Mouse (Mus musculus) ES-E14 (cell line): ENCODE data around the gene 4930415O20Rik. TPM values are rescaled to one million over a fixed set of nuclear protein-coding genes. Genes with fewer than 3 reads are reported as not detected.

ENCODE experiments used
- DNase-seq: peaks from one replicate; pipeline ENCODE4 v3.0.0-alpha.2; 2013; ENCODE audit warnings: low read depth, low spot score
- H3K27ac ChIP-seq: 2 replicates; pipeline ENCODE4 v1.5.1; 2012; ENCODE audit warnings: low read depth, mild to moderate bottlenecking, low read length, moderate library complexity, mixed read lengths; ENCODE audit not compliant: poor library complexity, insufficient read depth, severe bottlenecking
- H3K36me3 ChIP-seq: 2 replicates; pipeline ENCODE4 v1.6.1; 2012; ENCODE audit warnings: mild to moderate bottlenecking, low read length, moderate library complexity, mixed read lengths; ENCODE audit not compliant: control insufficient read depth, poor library complexity, insufficient read depth, severe bottlenecking
- H3K4me1 ChIP-seq, 2 experiments: fragments of 150-350 bp in 1 of 2; sonication (generic) in 1 of 2; 2 replicates each; pipeline ENCODE4 v1.6.1; 2012; ENCODE audit warnings: low read length in 2 of 2, mild to moderate bottlenecking in 1 of 2, mixed read lengths in 1 of 2; ENCODE audit not compliant: control insufficient read depth in 2 of 2, insufficient read depth in 2 of 2, poor library complexity in 1 of 2
- H3K4me3 ChIP-seq, 2 experiments: fragments of 150-350 bp in 1 of 2; sonication (generic) in 1 of 2; 2 replicates each; pipeline ENCODE4 v1.5.1; 2012; ENCODE audit warnings: low read length in 2 of 2, low read depth in 1 of 2, mild to moderate bottlenecking in 1 of 2, mixed read lengths in 1 of 2; ENCODE audit not compliant: insufficient read depth in 1 of 2, poor library complexity in 1 of 2, severe bottlenecking in 1 of 2
- H3K9ac ChIP-seq: 2 replicates; pipeline ENCODE4 v1.6.1; 2012; ENCODE audit warnings: low read depth, mild to moderate bottlenecking, low read length, mixed read lengths; ENCODE audit not compliant: poor library complexity, insufficient read depth, severe bottlenecking
- H3K9me3 ChIP-seq: fragments of 150-350 bp; sonication (generic); 2 replicates; pipeline ENCODE4 v1.6.1; 2012; ENCODE audit warnings: low read depth, mild to moderate bottlenecking, low read length; ENCODE audit not compliant: control insufficient read depth, insufficient read depth
- CHD2 ChIP-seq: IDR thresholded peaks from 2 replicates; pipeline ENCODE4 v1.6.1; 2014; ENCODE audit warnings: mild to moderate bottlenecking, low read depth, low read length, inconsistent platforms
- HCFC1 ChIP-seq: IDR thresholded peaks from 2 replicates; pipeline ENCODE4 v1.6.1; 2012; ENCODE audit warnings: low read length, inconsistent platforms, borderline replicate concordance; ENCODE audit not compliant: insufficient read depth
- MAFK ChIP-seq: IDR thresholded peaks from 2 replicates; pipeline ENCODE4 v1.6.1; 2014; ENCODE audit warnings: mild to moderate bottlenecking, low read depth, low read length, inconsistent platforms; ENCODE audit not compliant: insufficient read depth
- ZC3H11A ChIP-seq: IDR thresholded peaks from 2 replicates; pipeline ENCODE4 v1.6.1; 2012; ENCODE audit warnings: low read depth, mild to moderate bottlenecking, inconsistent platforms, low read length, borderline replicate concordance
- ZNF384 ChIP-seq: IDR thresholded peaks from 2 replicates; pipeline ENCODE4 v1.6.1; 2012; ENCODE audit warnings: low read depth, low read length, inconsistent platforms
- in situ Hi-C, 2 experiments: fragments of 600-800 bp; cut with MboI; formaldehyde crosslinking; loops; one replicate each; pipeline ENCODE4 v1.15.1; 2025; ENCODE audit warnings: low sequenced_read_pairs in 2 of 2, inconsistent platforms in 1 of 2; ENCODE audit not compliant: unreplicated experiment in 2 of 2
- total RNA-seq: library from RNA; depleted of rRNA; stranded (reverse); fragments of 300-350 nt; gene quantifications from 2 replicates; pipeline ENCODE4 v1.2.3, GENCODE M21; 2012

4930415O20Rik gene
- total RNA-seq, 1 experiment, result not detected

- H3K27ac ChIP-seq, result no peak overlapping the region
These were observed 33.8 kb upstream of the 4930415O20Rik start for GRCm38 (mm10) chr15:98536828-98537510.

DNA sequence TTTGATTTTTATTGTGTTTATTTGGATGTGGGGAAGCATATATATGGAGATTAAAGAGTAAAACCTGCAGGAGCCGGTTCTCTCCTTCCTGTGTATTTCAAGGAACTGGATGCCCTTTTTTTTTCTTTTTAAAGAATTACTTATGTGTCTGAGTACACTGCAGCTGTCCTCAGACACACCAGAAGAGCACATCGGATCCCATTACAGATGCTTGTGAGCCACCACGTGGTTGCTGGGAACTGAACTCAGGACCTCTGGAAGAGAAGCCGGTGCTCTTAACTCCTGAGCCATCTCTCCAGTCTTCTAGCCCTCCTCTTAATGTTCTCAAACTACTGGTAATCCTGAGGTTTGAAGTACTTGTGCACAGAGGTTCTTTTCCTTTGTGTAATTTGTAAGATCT, 32.9 kb upstream of the 4930415O20Rik start:
- H3K36me3 ChIP-seq, result peaks cover 12% of the 10 kb centered on the region
- in situ Hi-C loops, result no loop called here
- no peak for DNase-seq
- no peak overlapping the region for H3K4me3 ChIP-seq
- H3K9me3 ChIP-seq, result no peaks in the 10 kb centered on the region
- no peak overlapping the region for H3K27ac ChIP-seq
- no peak overlapping the region for H3K9ac ChIP-seq
- no peak for TF ChIP-seq CHD2
- no peak for TF ChIP-seq MAFK
- TF ChIP-seq ZNF384, result no peak
- H3K4me1 ChIP-seq, result no peaks in the 10 kb centered on the region

More at GRCm38 (mm10) chr15:98536828-98537510, 33.8 kb upstream of the 4930415O20Rik start:
- peaks cover 13% of the 10 kb centered on the region for H3K36me3 ChIP-seq
- in situ Hi-C loops, result no loop called here
- peaks cover 0 to 2% of the 10 kb centered on the region in 2 experiments; a peak in 1 of 4 replicates for H3K4me1 ChIP-seq
- no peak overlapping the region for H3K4me3 ChIP-seq
- DNase-seq, result no peak
- no peak overlapping the region for H3K9ac ChIP-seq
- no peak for TF ChIP-seq CHD2
- no peak for TF ChIP-seq MAFK
- no peak for TF ChIP-seq ZNF384
- no peak for TF ChIP-seq ZC3H11A
- no peak for TF ChIP-seq HCFC1
- no peaks in the 10 kb centered on the region for H3K9me3 ChIP-seq

GRCm38 (mm10) chr15:98541064-98541463, 29.7 kb upstream of the 4930415O20Rik start:
- Histone ChIP-seq H3K9ac (no peak overlapping the region), H3K4me3 (no peak overlapping the region), H3K27ac (no peak overlapping the region), H3K36me3 (peaks cover 27% of the 10 kb centered on the region), H3K9me3 (no peaks in the 10 kb centered on the region), H3K4me1 (peaks cover 4% of the 10 kb centered on the region in 2 experiments; a peak in 3 of 4 replicates)
- no peak for DNase-seq
- in situ Hi-C loops, result no loop called here
- TF ChIP-seq MAFK, result no peak
- no peak for TF ChIP-seq ZNF384
- no peak for TF ChIP-seq HCFC1
- TF ChIP-seq ZC3H11A, result no peak
- no peak for TF ChIP-seq CHD2

DNA sequence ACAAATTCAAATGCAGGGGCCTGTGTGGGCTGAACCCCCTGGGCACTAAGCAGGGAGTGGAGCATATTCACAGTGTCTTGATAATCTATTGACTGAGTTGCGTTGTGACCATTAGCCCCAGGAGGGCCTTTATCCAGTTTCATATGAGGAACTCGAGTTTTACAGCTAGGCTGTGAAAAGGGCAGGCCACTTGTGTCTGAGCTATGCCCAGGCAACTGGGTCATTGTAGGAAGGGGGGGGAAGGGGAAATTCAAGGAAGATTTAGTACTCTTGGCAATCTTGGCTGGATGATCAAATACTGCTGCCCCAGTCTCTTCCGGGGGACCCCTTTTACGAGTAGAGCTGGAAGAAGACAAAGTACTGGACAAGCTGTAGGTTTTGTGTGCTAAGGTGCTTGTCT, 27.5 kb upstream of the 4930415O20Rik start:
- in situ Hi-C loops, result no loop called here
- peaks cover 38% of the 10 kb centered on the region for H3K36me3 ChIP-seq
- no peak overlapping the region for H3K27ac ChIP-seq

More for the DNA sequence above, 27.5 kb upstream of the 4930415O20Rik start:
- no peak for DNase-seq
- H3K9me3 ChIP-seq, result no peaks in the 10 kb centered on the region
- TF ChIP-seq ZC3H11A (no peak), ZNF384 (no peak), MAFK (no peak), CHD2 (no peak), HCFC1 (no peak)
- H3K4me1 ChIP-seq, result peaks cover 4% of the 10 kb centered on the region in 2 experiments; a peak in 3 of 4 replicates
- H3K4me3 ChIP-seq, result no peak overlapping the region
- H3K9ac ChIP-seq, result 0 out of 2 replicates have a peak overlapping the region, but pooled peaks have one; percentile 11
